Mouse (Mus musculus): ENCODE measurements around the gene Fyn.

GRCm38 (mm10) chr10:39433893-39434292 is 65.2 kb downstream of the Fyn start:
- no peak for TF ChIP-seq CTCF (IDR thresholded peaks at IDR 0.05; ENCODE audit: borderline replicate concordance, control insufficient read depth, extremely low read depth, insufficient read depth, low read length, poor library complexity)
- TF ChIP-seq POLR2A (IDR thresholded peaks at IDR 0.05; ENCODE audit: control insufficient read depth, extremely low read depth, insufficient read depth, low read length, poor library complexity): no peak
